Mouse (Mus musculus): ENCODE measurements around the gene Tmem179b. TPM values are rescaled to one million over a fixed set of nuclear protein-coding genes. Genes with fewer than 3 reads are reported as not detected.

Gene Tmem179b
- polyA plus RNA-seq, 1 experiment from 2014 or later = 36.5 TPM

GRCm38 (mm10) chr19:8725081-8725613, 49.1 kb downstream of the Tmem179b start:
- no peak overlapping the region; the same call in 1 of the 2 replicates for H3K27ac ChIP-seq
- peaks cover 28% of the 10 kb centered on the region for H3K36me3 ChIP-seq (ENCODE audit: poor library complexity, severe bottlenecking)
- H3K4me3 ChIP-seq = peak overlapping the region; percentile 68
- peak overlapping the region; percentile 93 for H3K9ac ChIP-seq
- H3K4me2 ChIP-seq = peak overlapping the region; percentile 88
- 53% methylated on average over 4 of the region's 4 CpGs for WGBS
- ATAC-seq = no peak
- H3K9me3 ChIP-seq (replicated peaks) = no peaks in the 10 kb centered on the region
- H3K4me1 ChIP-seq = peaks cover 41% of the 10 kb centered on the region
- H3K27me3 ChIP-seq = no peaks in the 10 kb centered on the region

- no peak for ATAC-seq
- H3K4me3 ChIP-seq = peak overlapping the region; percentile 68
- 4% methylated on average over 2 of the region's 2 CpGs for WGBS
- H3K36me3 ChIP-seq (ENCODE audit: poor library complexity, severe bottlenecking) = peaks cover 28% of the 10 kb centered on the region
- no peaks in the 10 kb centered on the region for H3K27me3 ChIP-seq
- peak overlapping the region; percentile 88 for H3K4me2 ChIP-seq
- peaks cover 41% of the 10 kb centered on the region for H3K4me1 ChIP-seq
- H3K9me3 ChIP-seq (replicated peaks) = no peaks in the 10 kb centered on the region
- H3K27ac ChIP-seq = peak overlapping the region; percentile 80
- peak overlapping the region; percentile 93 for H3K9ac ChIP-seq
These were observed 49.9 kb downstream of the Tmem179b start for GRCm38 (mm10) chr19:8724392-8724791.

DNA sequence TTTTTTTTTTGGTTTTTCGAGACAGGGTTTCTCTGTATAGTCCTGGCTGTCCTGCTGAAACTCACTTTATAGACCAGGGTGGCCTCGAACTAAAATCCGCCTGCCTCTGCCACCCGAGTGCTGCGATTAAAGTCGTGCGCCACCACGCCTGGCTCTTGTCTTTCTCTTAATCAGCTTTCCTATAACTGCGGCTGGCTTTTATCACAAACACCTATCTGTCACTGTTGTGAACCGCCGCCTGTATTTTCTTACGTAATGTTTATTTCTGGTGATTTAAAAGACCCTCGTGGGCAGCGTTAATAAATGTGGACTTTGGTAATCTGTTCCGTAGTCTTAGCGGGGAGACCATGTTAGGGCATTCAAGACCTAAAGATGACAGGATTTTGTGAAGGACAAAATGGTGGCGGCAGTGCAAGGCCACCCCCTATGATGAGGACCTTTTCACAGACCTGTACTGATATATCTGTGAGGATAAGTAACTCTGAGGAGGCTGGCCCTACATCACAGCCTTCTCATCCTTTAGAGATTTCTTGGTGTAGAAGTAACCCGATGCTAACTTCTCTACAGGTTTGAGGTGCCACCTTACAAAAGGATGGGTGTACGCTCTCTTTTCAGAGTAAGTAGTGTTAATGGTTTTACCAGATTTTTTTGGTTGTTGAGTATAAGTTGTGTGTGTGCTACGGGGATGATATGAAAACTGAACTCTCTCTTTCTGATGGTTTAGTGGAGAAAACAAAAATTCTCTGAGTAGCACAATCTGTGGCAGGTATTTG, 50.5 kb downstream of the Tmem179b start:
- ATAC-seq = no peak; the same call in 1 of the 2 replicates
- H3K27me3 ChIP-seq = no peaks in the 10 kb centered on the region
- peak overlapping the region; percentile 93 for H3K9ac ChIP-seq

GRCm38 (mm10) chr19:8722907-8723573, 51.2 kb downstream of the Tmem179b start, which contains the start of gene Slc3a2:
Slc3a2 (minus strand) TSS chr19:8723369.
- no peaks in the 10 kb centered on the region for H3K27me3 ChIP-seq
- peaks cover 41% of the 10 kb centered on the region for H3K4me1 ChIP-seq
- H3K4me2 ChIP-seq = peak within 1 kb of the TSS; percentile 88
- H3K9me3 ChIP-seq (replicated peaks) = no peaks in the 10 kb centered on the region
- WGBS = under 1% methylated on average over 50 of the region's 50 CpGs
- H3K4me3 ChIP-seq = peak within 1 kb of the TSS; percentile 68
- ATAC-seq = peak; percentile 97
- H3K9ac ChIP-seq = peak within 1 kb of the TSS; percentile 93
- peaks cover 28% of the 10 kb centered on the region for H3K36me3 ChIP-seq (ENCODE audit: poor library complexity, severe bottlenecking)
- H3K27ac ChIP-seq = peak within 1 kb of the TSS; percentile 95

More for the DNA sequence above, 50.5 kb downstream of the Tmem179b start:
- Histone ChIP-seq H3K36me3 (ENCODE audit: poor library complexity, severe bottlenecking) (peaks cover 28% of the 10 kb centered on the region), H3K4me3 (peak overlapping the region; percentile 68), H3K9me3 (replicated peaks) (no peaks in the 10 kb centered on the region), H3K27ac (peak overlapping the region; percentile 80), H3K4me1 (peaks cover 41% of the 10 kb centered on the region), H3K4me2 (peak overlapping the region; percentile 88)
- under 1% methylated on average over 20 of the region's 20 CpGs for WGBS

DNA sequence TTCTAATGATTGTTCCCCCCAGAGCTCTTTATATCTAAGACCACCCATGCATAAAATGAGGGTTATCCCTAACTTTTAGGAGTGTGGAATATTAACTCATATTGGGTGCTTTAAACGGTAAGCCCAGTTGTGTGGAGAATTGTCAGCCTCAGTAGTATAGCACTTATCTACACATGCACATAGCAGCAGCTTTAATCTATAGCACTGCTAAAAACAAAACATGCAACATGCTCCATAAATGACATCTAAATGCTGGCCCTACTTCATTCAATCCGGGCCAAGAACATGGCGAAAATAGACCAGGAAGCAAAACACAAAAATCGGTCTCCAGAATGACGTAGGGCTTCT, 51.7 kb downstream of the Tmem179b start:
- H3K4me3 ChIP-seq = peak overlapping the region; percentile 68
- H3K9ac ChIP-seq = peak overlapping the region; percentile 93
- peak overlapping the region; percentile 95 for H3K27ac ChIP-seq
- no peaks in the 10 kb centered on the region for H3K27me3 ChIP-seq
- ATAC-seq = no peak; the same call in 1 of the 2 replicates
- peak overlapping the region; percentile 70 for H3K4me2 ChIP-seq
- peaks cover 28% of the 10 kb centered on the region for H3K36me3 ChIP-seq (ENCODE audit: poor library complexity, severe bottlenecking)
- H3K9me3 ChIP-seq (replicated peaks) = no peaks in the 10 kb centered on the region
- WGBS = 1% methylated on average over 5 of the region's 5 CpGs
- peaks cover 41% of the 10 kb centered on the region for H3K4me1 ChIP-seq

Small RNA genes within 50 kb of the gene (microRNA-seq; reads per million reads assigned to microRNA genes)
- gene Mir6992 = not detected

Other genes with a start within 250 kb of the Tmem179b start
- gene Slc22a8, start 183.2 kb downstream of the Tmem179b start, polyA plus RNA-seq (2015; fragmentation: Nextera tagmentation; extraction: Ambion mirVana) = 1.3 and 1.6 TPM in 2 replicates
- 1.6 and 3.2 TPM in 2 replicates for gene Slc22a6, start 156.4 kb downstream of the Tmem179b start, polyA plus RNA-seq (2015; fragmentation: Nextera tagmentation; extraction: Ambion mirVana)
- gene Chrm1, start 110.7 kb downstream of the Tmem179b start, polyA plus RNA-seq (2015; fragmentation: Nextera tagmentation; extraction: Ambion mirVana) = 0.94 and 1.3 TPM in 2 replicates
- 135 and 143 TPM in 2 replicates for gene Slc3a2, start 51.1 kb downstream of the Tmem179b start, polyA plus RNA-seq (2015; fragmentation: Nextera tagmentation; extraction: Ambion mirVana)
- 92.0 and 97.4 TPM in 2 replicates for gene Wdr74, start 38.6 kb downstream of the Tmem179b start, polyA plus RNA-seq (2015; fragmentation: Nextera tagmentation; extraction: Ambion mirVana)
- gene 1700092M07Rik, start 33.7 kb downstream of the Tmem179b start, polyA plus RNA-seq (2015; fragmentation: Nextera tagmentation; extraction: Ambion mirVana) = 1.9 and 3.7 TPM in 2 replicates
- gene Stx5a, start 33.1 kb downstream of the Tmem179b start, polyA plus RNA-seq (2015; fragmentation: Nextera tagmentation; extraction: Ambion mirVana) = 117 and 118 TPM in 2 replicates
- gene Nxf1, start 17.4 kb downstream of the Tmem179b start, polyA plus RNA-seq (2015; fragmentation: Nextera tagmentation; extraction: Ambion mirVana) = 194 and 211 TPM in 2 replicates
- gene Tmem223, start 3.5 kb downstream of the Tmem179b start, polyA plus RNA-seq (2015; fragmentation: Nextera tagmentation; extraction: Ambion mirVana) = 260 and 261 TPM in 2 replicates
- 30.1 and 33.0 TPM in 2 replicates for gene Taf6l, start 11.9 kb upstream of the Tmem179b start, polyA plus RNA-seq (2015; fragmentation: Nextera tagmentation; extraction: Ambion mirVana)
- 174 and 190 TPM in 2 replicates for gene Polr2g, start 24.1 kb upstream of the Tmem179b start, polyA plus RNA-seq (2015; fragmentation: Nextera tagmentation; extraction: Ambion mirVana)
- gene Zbtb3, start 28.1 kb upstream of the Tmem179b start, polyA plus RNA-seq (2015; fragmentation: Nextera tagmentation; extraction: Ambion mirVana) = 7.9 and 8.5 TPM in 2 replicates
- 86.1 and 89.1 TPM in 2 replicates for gene Ttc9c, start 44.9 kb upstream of the Tmem179b start, polyA plus RNA-seq (2015; fragmentation: Nextera tagmentation; extraction: Ambion mirVana)
- 6.4 and 6.8 TPM in 2 replicates for gene Hnrnpul2, start 45.5 kb upstream of the Tmem179b start, polyA plus RNA-seq (2015; fragmentation: Nextera tagmentation; extraction: Ambion mirVana)
- gene AC129217.1, start 55.3 kb upstream of the Tmem179b start, polyA plus RNA-seq (2015; fragmentation: Nextera tagmentation; extraction: Ambion mirVana) = not detected in 2 replicates
- 66.9 and 72.1 TPM in 2 replicates for gene Bscl2, start 63.0 kb upstream of the Tmem179b start, polyA plus RNA-seq (2015; fragmentation: Nextera tagmentation; extraction: Ambion mirVana)
- 198 and 204 TPM in 2 replicates for gene Gng3, start 64.7 kb upstream of the Tmem179b start, polyA plus RNA-seq (2015; fragmentation: Nextera tagmentation; extraction: Ambion mirVana)
- 0.28 and 0.39 TPM in 2 replicates for gene Lrrn4cl, start 76.3 kb upstream of the Tmem179b start, polyA plus RNA-seq (2015; fragmentation: Nextera tagmentation; extraction: Ambion mirVana)
- gene Ubxn1, start 97.0 kb upstream of the Tmem179b start, polyA plus RNA-seq (2015; fragmentation: Nextera tagmentation; extraction: Ambion mirVana) = 188 and 194 TPM in 2 replicates
- gene Uqcc3, start 106.5 kb upstream of the Tmem179b start, polyA plus RNA-seq (2015; fragmentation: Nextera tagmentation; extraction: Ambion mirVana) = 61.8 and 64.6 TPM in 2 replicates
- 73.6 and 85.7 TPM in 2 replicates for gene Lbhd1, start 109.3 kb upstream of the Tmem179b start, polyA plus RNA-seq (2015; fragmentation: Nextera tagmentation; extraction: Ambion mirVana)
- gene Gm49403, start 109.5 kb upstream of the Tmem179b start, polyA plus RNA-seq (2015; fragmentation: Nextera tagmentation; extraction: Ambion mirVana) = not detected in 2 replicates
- 92.5 and 97.7 TPM in 2 replicates for gene 1810009A15Rik, start 114.4 kb upstream of the Tmem179b start, polyA plus RNA-seq (2015; fragmentation: Nextera tagmentation; extraction: Ambion mirVana)
- gene Gm49416, start 114.5 kb upstream of the Tmem179b start, polyA plus RNA-seq (2015; fragmentation: Nextera tagmentation; extraction: Ambion mirVana) = not detected in 2 replicates
- 37.9 and 44.5 TPM in 2 replicates for gene Ints5, start 118.5 kb upstream of the Tmem179b start, polyA plus RNA-seq (2015; fragmentation: Nextera tagmentation; extraction: Ambion mirVana)
- gene Ganab, start 123.6 kb upstream of the Tmem179b start, polyA plus RNA-seq (2015; fragmentation: Nextera tagmentation; extraction: Ambion mirVana) = 83.6 and 91.5 TPM in 2 replicates
- 66.4 and 69.5 TPM in 2 replicates for gene B3gat3, start 145.9 kb upstream of the Tmem179b start, polyA plus RNA-seq (2015; fragmentation: Nextera tagmentation; extraction: Ambion mirVana)
- 1.2 and 1.3 TPM in 2 replicates for gene Rom1, start 154.9 kb upstream of the Tmem179b start, polyA plus RNA-seq (2015; fragmentation: Nextera tagmentation; extraction: Ambion mirVana)
- 8.9 and 9.6 TPM in 2 replicates for gene Eml3, start 155.1 kb upstream of the Tmem179b start, polyA plus RNA-seq (2015; fragmentation: Nextera tagmentation; extraction: Ambion mirVana)
- gene Mta2, start 167.4 kb upstream of the Tmem179b start, polyA plus RNA-seq (2015; fragmentation: Nextera tagmentation; extraction: Ambion mirVana) = 178 and 180 TPM in 2 replicates
- 35.3 and 36.7 TPM in 2 replicates for gene Tut1, start 179.4 kb upstream of the Tmem179b start, polyA plus RNA-seq (2015; fragmentation: Nextera tagmentation; extraction: Ambion mirVana)
- 369 and 373 TPM in 2 replicates for gene Eef1g, start 192.6 kb upstream of the Tmem179b start, polyA plus RNA-seq (2015; fragmentation: Nextera tagmentation; extraction: Ambion mirVana)
- 2.8 and 3.0 TPM in 2 replicates for gene Ahnak, start 214.8 kb upstream of the Tmem179b start, polyA plus RNA-seq (2015; fragmentation: Nextera tagmentation; extraction: Ambion mirVana)